Mouse (Mus musculus) left cerebral cortex, postnatal 14 days (tissue): ENCODE data around the gene Rbfox3. TPM values are rescaled to one million over a fixed set of nuclear protein-coding genes. Genes with fewer than 3 reads are reported as not detected.

Experiments used
- DNase-seq, 2 experiments: peaks; one replicate each; pipeline ENCODE4 v3.0.0; 2021 to 2022; ENCODE audit warnings: low spot score in 2 of 2, mixed read lengths in 1 of 2
- intact Hi-C: fragments of 180-260 bp; cut with DNase I; formaldehyde crosslinking; loops from one replicate; pipeline ENCODE4 v1.15.1; 2025
- total RNA-seq, 2 experiments: library from RNA; stranded (reverse); gene quantifications; 2 replicates each; pipeline ENCODE4 v1.2.3; 2021

The Rbfox3 gene
- total RNA-seq, 2 experiments from 2014 or later, result 297 to 325 TPM

DNA sequence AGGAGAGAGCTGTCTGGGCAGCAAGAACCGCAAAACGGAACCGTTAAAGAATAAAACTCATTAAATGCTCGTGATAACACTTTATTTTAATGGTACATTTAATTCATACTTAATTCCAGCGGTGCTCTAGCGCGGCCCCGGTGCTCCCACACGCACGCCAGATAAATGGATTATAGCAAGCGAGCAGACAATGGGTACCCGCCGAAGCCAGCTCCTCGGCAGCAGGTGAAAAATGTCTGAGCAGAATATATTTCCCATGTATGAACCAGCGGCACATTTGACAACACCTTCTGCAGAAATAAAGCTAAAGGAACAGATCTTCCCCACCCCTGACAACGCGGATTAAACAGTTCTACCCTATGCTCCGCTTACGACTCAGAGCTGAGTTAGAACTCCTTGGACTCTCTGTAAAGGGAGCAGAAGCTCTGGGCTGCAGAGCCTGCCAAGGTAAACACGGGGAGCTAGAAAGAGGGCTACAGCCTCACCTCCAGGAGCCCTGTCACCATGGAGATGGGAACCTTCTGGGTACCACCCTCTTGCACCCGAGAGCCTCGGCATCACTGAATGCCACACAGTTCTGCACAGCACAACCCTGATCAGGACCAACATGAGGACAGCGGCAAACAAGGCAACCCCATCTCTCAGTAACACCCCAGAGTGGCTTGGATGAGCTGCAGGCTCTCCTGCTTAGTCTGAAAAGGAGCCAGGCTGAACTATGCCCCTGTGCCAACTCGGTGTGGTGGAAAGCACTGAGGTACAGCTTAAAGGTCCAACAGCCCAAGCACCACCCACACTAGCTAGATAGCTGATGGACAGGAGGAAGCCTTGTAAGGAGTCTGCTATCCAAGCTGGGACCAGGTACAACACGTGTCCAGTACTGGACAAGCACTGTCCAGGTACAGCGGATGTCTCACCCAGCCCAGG, 196.5 kb downstream of the Rbfox3 start:
- intact Hi-C loops, result no loop called here
- DNase-seq, result no peak

DNA sequence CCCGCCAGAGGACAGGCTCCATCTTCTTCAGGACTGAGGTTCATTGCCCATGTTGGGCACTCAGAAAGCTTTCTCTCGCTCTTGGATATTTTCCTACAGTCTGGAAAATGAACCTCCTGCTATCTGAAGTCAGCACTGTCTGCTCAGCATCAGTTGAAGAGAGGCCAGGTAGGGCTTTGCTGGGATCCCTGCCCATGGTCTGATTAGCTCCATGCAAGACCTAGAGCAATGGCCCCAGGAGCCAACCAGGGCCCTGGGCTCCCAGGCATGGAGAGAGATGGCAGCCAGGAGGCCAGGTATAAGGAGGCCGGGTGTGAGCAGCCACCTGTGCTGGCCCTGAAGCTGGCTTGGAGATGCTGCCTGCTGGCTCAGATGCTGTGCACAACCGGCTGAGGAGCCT, 198.6 kb downstream of the Rbfox3 start:
- intact Hi-C loops, result no loop called here
- no peak for DNase-seq

DNA sequence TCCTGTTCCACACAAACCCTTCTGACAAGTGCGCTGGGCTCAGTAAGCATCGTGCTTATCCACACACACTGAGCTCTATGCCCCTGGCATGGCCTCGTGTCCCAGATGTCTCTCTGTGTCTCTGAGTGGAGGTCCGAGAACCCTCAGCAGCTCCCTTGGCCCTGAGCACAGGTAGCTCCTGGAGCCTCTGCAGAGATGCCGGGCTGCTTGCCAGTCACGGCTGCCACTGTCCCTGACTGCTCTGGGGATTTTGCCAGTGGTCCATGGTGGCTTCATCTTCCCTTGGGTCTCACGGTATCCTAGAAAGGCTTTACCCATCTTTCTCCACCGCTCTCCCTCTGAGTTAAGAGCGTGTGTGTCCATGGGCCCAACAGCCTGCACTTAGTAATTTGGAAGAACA, 199.3 kb downstream of the Rbfox3 start:
- intact Hi-C loops, result no loop called here
- DNase-seq, result no peak

DNA sequence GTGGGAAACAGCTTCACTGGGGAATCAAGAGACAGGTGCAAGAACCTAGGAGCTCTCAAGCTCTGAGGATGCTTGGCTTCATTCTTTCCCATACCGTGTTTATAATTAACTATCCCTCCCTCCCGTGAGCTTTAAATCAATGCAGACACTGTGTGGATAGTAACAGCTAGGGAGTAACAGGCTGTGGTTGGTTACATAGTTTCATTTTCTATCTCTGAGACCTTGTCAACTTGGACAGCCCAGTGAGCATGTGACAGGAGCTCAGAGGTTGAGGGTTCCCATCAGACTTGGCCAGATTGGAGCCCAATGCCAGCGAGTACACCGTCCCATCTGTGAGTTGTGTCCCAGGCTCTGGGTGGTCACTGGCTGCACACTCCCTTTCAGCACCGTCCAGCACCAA, 201.4 kb downstream of the Rbfox3 start:
- no peak for DNase-seq
- intact Hi-C loops, result no loop called here

DNA sequence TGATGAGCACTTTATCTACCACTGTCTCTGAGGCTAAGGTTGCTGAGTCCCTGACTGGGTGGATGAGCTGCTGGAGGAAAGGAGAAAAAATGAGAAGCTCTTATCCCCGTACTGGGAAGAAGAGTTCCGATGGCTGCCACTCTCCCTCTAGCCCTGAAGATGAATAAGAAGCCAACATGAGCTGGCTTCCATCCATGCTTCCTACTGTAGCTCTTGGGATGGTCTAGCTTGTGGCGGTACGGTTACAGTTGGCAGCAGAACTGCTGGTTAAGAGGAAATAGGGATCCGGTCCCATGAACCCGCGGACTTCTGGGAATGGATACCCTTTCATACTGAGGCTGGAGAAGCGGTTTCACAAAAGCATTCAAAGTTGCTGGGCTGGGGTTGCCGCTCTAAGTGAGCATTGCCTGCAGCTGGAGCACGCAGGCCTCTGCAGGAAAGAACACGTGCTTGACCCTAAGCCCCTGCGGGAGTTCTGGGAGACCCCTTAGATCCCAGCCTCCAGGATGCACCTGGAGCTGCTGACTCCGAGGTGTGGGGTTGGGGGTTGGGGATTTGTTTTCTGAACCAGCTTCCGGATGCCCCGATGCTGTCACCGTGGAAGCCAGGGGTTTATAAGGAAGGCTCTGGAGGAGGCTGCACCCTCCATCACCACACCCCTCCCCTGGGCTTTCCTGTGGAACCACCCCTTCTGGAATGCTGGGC, 215.0 kb downstream of the Rbfox3 start:
- no peak for DNase-seq
- intact Hi-C loops, result no loop called here

GRCm38 (mm10) chr11:118693276-118693675, 218.1 kb downstream of the Rbfox3 start:
- DNase-seq, result no peak
- intact Hi-C loops, result no loop called here

GRCm38 (mm10) chr11:118690262-118690661, 221.1 kb downstream of the Rbfox3 start:
- intact Hi-C loops, result no loop called here
- DNase-seq, result no peak

DNA sequence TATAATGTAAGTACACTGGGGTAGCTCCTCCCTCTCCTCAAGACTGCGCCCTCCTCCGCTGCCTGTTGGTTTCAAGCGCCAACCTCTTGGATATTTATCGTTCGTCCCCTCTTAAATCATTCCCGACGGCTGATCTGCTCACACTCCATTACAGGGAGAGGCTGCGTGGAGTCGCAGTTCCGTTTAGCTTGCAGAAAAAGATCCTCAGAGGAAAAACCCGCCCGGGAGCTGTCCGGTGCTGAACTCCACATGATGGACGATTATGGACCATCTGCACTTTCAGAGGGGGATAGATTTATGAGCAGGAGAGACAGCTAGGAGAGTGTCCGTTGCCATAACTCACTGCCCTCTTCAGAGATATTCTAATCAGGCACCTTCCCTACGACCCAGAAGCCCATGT, 226.0 kb downstream of the Rbfox3 start:
- intact Hi-C loops, result no loop called here
- no peak for DNase-seq

- DNase-seq, result no peak
- intact Hi-C loops, result no loop called here
Measured at GRCm38 (mm10) chr11:118684665-118685064, 226.7 kb downstream of the Rbfox3 start.

DNA sequence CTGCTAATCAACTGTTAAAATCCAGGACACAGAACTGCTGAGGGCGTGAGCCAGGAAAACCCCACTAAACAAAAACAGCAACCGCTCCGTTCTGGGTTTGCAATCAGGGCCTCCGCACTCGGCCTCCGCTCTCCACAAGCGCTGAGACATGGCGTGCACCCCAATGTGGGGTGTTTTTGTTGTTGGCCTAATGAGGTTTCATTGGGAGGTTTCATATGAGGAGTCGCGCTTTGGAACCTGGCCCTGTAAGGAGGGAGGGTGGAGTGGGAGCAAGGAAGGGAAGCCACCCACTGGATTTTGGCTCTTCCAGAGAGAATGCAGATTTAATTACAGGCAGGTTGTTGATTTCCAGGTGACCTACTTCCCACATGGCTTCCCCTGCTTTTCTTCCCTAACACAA, 230.7 kb downstream of the Rbfox3 start:
- DNase-seq, result no peak
- intact Hi-C loops, result no loop called here

GRCm38 (mm10) chr11:118679736-118680410, 231.5 kb downstream of the Rbfox3 start:
- intact Hi-C loops, result no loop called here
- no peak for DNase-seq

- DNase-seq, result no peak
- intact Hi-C loops, result no loop called here
Measured at GRCm38 (mm10) chr11:118678515-118679104, 232.8 kb downstream of the Rbfox3 start.

- intact Hi-C loops, result no loop called here
Measured at GRCm38 (mm10) chr11:118677277-118677676, 234.1 kb downstream of the Rbfox3 start.

GRCm38 (mm10) chr11:118676364-118676763, 235.0 kb downstream of the Rbfox3 start:
- DNase-seq, result no peak
- intact Hi-C loops, result no loop called here

More at GRCm38 (mm10) chr11:118677277-118677676, 234.1 kb downstream of the Rbfox3 start:
- no peak for DNase-seq

- intact Hi-C loops, result no loop called here
- no peak for DNase-seq
Measured at GRCm38 (mm10) chr11:118671958-118672357, 239.4 kb downstream of the Rbfox3 start.

GRCm38 (mm10) chr11:118671216-118671615, 240.2 kb downstream of the Rbfox3 start:
- no peak for DNase-seq
- intact Hi-C loops, result no loop called here

- DNase-seq, result no peak
- intact Hi-C loops, result no loop called here
Measured at GRCm38 (mm10) chr11:118669820-118670219, 241.6 kb downstream of the Rbfox3 start.

DNA sequence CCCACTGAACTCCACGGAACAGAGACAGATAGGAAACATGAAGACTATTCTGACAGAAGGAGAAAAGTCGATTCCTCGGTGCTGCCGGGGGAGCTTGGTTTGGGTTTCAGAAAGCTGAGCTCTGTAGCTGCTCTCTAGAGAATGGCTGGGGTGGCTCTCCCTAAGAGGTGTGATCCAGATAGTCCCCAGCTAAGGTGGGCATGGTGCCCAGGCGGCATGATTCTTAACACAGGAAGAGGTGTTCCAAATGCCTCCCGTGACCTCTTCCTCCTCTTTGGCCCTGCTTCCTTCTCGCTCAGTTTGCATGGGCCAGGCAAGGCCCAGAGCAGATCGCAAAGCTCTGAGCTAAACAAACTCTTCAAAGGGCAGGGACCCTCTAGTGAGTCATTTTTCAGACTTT, 243.0 kb downstream of the Rbfox3 start:
- no peak for DNase-seq
- intact Hi-C loops, result no loop called here

DNA sequence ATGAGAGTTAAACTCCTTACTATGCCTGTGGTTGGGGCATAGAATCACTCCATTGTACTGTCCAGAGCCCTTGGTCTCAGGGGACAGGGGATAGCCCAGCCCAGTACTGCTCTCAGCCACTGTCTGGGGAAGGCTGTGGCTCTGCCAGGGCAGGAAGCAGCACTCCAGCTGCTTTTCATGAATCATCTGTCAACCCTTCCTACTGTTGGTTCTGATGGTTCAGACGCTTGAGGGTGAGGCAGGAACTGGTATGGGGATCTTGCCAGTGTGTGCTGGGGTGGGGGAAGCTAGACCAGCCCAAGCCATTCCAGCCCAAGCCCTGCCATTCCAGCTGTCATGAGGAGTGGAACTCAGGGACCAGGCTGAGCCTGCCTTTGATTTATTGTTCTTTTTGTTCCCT, 243.5 kb downstream of the Rbfox3 start:
- intact Hi-C loops, result no loop called here
- no peak for DNase-seq

GRCm38 (mm10) chr11:118666172-118666571, 245.2 kb downstream of the Rbfox3 start:
- DNase-seq, result no peak
- intact Hi-C loops, result no loop called here
